Mouse (Mus musculus) left cerebral cortex, adult 8-10 months (tissue): ENCODE measurements around the gene Tmem50a. TPM values are rescaled to one million over a fixed set of nuclear protein-coding genes. Genes with fewer than 3 reads are reported as not detected.

ENCODE experiments used
- DNase-seq, 2 experiments: peaks; one replicate each; pipeline ENCODE4 v3.0.0; 2022; ENCODE audit warnings: low spot score in 2 of 2
- total RNA-seq, 4 experiments: library from RNA; stranded (reverse); gene quantifications; 2 replicates each; pipeline ENCODE4 v1.2.4; 2022

Gene Tmem50a
- total RNA-seq, 4 experiments from 2014 or later, result 119 to 138 (median 124) TPM

DNA sequence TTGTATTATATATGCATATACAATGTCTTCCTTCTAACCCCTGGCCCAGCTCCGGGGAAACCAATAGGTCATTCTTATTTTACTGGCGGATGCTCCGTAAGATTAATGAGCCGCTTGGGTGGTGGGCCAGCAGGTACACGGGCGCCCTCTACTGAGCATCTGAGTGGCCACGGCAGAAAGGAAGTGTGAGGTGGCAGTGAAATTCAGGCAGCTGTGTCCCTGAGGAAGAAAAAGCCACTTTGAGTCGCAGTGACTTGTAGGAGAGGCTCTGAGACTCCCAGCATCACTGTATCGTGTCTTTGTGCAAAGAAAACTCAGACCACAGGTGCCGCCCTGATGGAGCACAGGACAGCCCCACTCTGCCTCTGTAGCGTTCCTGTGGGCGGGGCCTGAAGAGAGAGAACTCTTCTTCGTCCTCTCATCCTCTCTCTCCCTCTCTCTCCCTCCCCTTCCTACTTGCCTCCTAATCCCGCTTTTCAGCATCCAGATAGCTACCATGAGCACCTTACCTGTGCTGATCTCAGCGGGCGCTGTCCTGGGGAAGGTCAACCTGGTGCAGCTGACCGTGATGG is 35.3 kb downstream of the Tmem50a start:
- DNase-seq, result peak in 1 of 2 experiments; percentile 27

DNA sequence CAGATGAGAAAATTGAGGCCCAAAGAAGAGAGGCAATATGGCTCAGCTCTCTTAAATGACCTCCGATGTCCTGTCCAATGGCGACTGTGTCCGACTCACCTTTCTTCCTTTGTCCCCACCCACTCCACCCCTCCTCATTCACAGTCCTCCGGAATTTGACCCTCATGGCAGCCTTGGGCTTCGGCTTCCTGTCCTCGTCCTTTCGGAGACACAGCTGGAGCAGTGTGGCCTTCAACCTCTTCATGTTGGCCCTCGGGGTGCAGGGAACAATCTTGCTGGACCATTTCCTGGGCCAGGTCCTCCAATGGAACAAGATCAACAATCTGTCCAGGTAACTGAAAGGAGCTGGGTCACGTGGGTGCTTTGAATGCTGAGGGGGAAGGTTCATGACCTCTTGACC is 38.7 kb downstream of the Tmem50a start:
- DNase-seq, result no peak

DNA sequence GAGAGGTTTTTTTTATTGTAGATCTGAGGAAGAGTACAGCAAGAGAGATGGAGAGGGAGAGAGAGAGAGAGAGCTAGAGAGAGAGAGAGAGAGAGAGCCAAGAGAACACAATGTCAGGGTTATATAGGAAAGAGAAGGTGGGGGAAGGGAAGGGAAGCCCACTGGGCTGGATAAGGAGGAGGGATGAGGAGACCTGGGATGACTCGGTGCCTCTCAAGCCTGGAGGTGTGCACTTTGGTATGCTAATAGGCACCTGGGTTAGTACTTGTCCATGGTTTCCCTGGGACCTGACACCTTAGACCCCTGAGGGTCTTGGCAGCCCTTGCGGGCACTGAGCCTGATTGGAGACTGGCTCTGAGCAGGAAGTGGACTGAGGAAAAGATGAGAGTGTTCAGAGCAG is 42.9 kb downstream of the Tmem50a start:
- DNase-seq, result no peak

DNA sequence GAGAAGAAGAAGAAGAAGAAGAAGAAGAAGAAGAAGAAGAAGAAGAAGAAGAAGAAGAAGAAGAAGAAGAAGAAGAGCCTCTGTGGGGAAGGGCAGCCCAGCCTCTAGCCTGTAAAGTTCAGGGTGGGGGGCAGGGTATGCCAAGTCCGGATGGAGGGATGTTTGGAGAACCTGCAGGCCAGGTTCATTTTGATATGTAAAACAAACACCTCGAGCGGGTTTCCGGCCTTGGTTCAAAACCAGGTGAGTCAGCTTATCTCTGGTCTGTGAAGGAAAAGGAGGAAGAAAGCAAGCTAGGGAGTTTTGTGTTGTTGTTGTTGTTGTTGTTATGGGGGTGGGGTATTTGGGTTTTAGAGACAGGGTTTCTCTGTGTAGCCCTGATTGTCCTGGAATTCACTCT is 43.3 kb downstream of the Tmem50a start:
- DNase-seq, result no peak

DNA sequence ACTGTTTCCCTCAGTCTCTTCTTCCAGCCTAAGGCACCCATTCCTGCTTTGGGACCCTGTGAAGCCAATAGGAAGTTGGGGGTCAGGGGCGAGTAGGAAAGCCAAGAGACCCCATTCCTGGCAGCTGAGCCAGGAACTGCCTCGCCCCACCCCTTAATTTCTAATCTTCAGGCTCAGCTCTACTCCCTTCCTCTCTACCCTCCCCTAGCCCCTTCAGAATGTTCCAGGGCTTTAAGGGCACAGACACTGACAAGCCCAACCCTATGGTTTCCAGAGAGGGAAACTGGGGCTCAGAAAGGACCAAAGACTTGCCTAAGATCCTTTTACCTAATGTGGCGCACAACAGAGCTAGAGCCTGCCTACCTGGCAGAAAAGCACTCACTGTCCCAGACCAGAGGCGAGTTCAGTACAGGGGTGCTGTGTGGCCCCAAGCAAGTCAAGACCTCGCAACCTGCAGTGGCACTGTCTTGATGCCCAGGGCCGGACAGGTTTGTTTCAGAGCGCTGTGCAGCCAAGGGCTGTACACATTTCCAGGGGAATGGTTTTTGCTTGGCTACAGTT is 44.9 kb downstream of the Tmem50a start:
- no peak for DNase-seq

DNA sequence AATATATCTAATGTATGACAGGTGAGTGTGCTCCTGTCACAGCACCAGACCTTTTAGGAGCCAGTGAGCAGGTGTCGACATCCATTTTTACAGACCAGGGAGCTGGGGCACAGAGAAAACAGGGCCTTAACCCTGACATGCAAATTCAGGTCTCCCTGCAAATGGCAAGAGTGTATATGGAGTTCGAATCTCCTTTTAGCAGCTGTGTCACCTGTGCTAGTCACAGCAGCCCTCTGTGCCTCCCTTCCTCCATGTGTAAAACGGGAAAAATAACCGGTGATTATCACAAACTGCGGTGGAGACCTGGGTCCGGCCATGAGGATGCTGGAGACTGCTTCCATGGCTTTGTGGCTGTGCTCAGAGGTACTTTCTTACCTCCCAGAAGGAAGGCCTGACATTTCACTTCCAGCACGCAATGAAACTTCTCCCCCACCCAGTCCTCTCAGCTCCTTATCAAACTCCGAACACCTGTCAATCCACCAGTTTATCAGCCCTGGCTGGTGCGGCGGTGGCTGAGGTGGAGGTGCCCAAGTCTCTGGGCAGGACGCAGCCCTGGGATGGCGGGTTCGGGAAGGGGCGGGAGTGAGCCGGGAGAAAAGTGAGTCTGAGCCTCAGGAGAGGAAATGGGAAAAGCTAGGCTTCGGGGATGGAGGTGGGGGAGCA is 45.6 kb downstream of the Tmem50a start:
- no peak for DNase-seq

DNA sequence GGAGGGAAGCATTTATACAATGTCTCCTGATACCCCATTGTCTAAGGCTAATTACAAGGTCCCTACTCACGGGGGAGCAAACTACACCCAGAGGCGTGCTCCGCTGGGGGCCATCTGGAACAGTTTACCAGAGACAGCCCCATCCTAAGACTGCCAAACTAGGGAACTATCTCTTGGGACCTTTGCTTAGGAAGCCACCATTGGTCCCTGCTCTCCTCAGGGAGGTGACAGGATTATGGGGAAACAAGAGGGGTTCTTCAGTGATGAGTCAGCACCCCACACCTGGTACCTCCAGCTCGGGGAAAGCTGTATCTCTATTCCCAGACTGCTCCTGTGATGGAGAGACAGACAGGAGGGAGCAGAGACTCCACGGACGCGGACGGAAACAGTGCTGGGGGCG is 46.3 kb downstream of the Tmem50a start:
- no peak for DNase-seq

DNA sequence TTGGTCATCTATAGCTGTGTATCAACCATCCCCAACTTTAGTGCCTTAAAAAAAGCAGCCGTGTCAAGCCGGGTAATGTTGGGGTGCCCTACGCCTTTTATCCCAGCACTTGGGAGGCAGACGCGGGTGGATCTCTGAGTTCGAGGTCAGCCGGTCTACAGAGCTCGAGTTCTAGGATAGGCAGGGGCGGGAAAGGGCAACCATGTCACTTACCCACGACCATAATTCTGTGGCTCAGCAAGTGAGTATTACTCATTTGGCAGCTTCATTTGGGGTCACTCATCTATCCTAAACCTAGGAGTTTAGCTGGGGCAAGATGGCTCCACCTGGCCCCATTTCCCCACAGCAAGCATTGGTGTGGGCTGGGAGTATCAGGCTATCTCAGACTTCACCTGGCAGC is 46.8 kb downstream of the Tmem50a start:
- DNase-seq, result no peak

DNA sequence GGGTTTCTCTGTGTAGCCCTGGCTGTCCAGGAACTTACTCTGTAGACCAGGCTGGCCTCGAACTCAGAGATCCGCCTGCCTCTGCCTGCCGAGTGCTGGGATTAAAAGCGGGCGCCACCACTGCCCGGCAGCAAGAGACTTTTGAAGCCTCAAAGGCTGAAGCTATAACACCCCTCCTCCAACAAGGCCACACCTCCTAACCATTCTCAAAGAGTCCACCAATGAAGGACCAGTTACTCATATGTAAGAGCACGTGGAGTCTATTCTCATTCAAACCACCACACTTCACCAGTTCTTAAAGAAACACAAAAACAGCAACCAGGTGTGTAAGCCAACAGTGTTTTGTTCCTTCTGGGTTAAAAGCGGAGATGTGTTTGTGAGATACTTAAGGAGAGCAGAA is 47.2 kb downstream of the Tmem50a start:
- DNase-seq, result no peak

DNA sequence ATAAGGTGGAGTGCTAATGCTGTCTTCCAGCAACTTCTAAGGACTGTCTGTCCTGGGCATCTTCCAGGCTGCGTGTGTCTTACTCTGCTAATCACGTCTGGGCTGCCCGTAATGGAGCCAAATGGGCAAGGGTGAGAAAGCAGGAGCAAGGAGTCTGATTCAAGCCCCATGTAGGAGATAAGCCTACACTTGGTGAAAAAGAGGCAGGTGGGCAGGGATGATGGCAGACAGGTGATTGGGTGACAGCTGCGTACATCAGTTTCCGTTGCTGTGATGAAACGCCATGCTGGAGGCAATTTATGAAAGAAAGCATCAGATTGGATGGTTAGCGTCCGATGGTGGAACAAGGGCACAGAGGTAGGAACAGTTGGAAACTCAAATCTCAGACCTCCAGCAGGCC is 47.6 kb downstream of the Tmem50a start:
- DNase-seq, result no peak

DNA sequence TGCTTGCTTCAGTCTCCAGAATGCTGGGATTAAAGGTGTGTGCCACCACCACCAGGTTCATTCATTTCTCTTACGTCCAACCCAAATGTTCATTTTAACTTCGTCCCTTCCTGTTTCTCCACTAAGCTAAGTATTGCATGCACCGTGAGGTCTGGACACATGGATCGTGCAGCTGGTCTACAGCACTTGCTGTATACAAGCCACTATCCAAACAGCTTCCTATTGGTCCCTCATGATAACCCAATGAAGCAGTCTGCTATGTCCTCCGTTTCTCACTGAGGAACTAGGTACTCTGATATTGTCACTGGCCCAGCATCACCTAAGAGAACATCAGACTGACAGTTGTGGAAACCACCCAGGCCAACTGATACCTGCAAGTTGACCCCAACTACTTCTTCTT is 49.0 kb downstream of the Tmem50a start:
- DNase-seq, result no peak

DNA sequence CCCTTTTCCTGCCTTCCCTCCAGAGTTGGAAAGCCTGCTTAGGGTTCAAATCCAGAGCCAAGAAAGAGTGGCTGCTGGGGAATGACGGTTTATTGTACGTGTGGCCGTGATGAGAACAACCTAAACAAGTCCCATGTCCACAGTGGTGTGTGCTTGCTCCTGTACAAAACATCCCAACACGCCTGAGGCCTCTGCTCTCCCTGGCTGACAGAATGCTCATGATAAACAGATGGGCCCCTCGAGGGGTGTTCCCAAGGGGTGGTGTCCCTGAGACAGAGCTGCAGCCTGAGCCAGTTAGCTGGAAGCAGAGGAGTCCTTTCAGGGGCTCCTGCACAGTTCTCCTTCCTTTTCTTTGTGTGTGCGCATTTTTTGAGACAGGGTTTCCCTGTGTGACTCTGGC is 49.5 kb downstream of the Tmem50a start:
- no peak for DNase-seq

DNA sequence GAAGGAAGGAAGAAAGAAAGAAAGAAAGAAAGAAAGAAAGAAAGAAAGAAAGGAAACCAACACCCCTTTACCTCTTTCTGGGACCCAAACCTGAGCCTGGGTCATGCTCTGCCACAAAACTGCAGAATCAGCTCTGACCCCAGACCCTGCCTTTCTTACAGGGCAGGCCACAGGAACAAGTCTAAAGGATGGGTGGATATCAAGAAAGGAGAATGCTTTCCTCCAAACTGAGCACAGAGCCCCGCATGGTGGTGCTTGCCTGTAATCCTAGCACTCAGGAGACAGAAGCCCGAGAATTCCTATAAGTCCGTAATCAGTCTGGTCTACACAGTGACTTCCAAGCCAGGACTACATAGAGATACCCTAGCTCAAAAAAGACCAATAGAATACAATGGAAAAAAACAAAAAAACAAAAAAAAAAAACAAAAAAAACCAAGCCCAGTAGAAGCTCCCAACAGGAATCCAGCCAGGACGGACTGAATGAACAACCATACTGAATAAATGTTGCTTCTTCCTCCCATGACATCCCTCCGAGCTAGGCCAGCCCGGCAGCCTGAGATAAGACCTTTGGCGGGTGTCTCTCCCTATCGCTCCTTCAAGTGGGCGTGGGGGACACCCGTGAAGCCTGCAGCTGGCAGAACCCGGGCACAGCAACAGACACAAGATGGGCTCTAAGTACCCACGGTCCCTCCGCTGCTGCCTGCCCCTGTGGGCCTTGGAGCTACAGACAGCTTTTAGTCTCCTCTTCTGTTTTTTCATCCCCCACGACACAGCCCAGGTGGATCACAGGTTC is 50.7 kb downstream of the Tmem50a start, which contains the start of gene Rhd:
Rhd (plus strand) TSS at position 600 of the 793 bp plus-strand sequence.
- no peak for DNase-seq

DNA sequence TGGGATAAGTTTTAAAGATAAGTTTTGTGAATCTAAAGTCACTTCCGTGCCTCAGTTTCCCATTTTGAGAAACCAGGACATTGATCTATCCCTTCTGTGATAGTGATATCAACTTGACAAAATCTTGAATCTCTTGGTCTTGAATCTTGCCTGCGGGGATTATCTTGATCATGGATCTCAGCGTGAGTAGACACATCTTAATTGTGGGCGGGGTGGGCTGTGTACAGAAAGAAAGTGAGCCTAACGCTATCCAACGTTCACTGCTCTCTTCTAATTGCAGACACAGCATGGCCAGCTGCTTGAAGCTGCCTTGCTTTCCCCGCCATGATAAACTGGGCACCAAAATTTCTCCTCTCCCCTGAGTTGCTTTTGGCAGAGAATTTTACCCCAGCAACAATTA is 51.8 kb downstream of the Tmem50a start:
- DNase-seq, result no peak

DNA sequence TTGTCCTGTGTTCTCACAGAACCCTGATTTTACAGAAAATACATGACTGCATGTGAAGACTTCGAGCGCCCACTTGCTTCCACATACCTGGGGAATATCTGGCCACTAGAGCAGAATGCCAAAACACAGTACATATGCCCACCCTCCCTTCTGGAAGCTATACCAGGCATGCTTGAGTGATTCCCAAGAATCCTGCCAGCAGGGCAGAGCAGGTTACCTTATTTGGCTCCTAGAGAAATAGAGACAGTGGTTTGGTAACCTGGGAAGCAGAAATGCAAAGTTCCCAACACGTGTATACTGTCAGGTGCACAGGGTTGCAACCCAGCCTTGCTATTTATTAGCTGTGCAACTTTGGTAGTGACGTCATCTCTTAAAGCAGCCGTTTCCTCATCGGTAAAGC is 52.9 kb downstream of the Tmem50a start:
- no peak for DNase-seq

DNA sequence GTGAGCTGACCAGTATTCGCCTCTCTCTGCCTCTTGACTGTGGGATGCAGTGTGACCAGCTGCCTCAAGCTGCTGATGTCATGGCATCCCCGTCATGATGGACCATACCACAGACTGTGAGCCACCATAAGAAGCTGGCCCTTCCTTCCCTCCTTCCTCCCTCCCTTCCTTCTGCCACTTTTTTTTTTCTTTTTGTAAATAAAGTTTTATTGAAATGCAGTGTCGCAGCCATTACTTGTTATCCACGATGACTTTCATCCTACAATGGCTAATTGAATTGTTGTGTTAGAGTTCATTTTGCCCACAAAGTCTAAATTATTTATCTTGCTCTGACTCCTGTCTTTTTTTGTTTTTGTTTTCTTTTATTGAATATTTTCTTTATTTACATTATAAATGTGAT is 56.3 kb downstream of the Tmem50a start:
- DNase-seq, result no peak

DNA sequence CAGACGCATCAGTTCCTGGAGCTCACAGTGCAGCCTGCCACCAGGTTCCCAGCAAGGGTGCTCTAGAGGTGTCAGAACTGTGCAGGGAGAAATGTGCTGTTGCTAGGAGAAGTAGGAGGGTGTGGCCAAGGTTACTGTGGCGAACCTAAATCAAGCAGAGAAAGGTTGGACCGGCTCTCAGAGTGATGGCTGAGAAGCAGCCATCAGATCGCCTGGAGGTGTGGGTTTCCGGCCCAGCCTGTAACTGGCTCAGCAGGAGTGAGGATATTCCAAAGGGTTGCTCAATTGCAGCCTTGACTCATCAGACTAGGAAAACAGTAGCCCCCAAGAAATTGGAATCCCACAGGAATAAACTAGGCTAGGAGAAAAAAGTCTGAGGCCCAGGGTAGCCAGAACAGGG is 58.3 kb downstream of the Tmem50a start:
- DNase-seq, result no peak

DNA sequence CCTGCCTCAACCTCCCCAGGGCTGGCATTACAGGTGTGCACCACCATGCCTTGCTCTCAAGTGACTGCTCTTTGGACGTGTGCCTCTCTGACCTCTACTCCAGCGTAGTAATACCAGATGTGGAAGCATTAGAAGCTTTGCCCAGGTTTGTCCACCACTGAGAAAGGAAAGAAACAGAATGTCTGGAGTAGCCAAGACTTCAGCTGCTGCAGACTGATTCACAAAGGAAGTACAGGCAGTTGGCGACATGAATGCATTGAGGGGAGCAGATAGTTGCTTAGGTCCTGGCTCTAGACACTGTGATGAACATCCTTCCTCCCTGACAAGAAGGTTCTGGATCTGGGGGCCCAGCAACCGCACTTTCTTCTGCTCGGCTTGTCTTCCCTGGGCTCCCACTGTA is 58.8 kb downstream of the Tmem50a start:
- DNase-seq, result no peak

DNA sequence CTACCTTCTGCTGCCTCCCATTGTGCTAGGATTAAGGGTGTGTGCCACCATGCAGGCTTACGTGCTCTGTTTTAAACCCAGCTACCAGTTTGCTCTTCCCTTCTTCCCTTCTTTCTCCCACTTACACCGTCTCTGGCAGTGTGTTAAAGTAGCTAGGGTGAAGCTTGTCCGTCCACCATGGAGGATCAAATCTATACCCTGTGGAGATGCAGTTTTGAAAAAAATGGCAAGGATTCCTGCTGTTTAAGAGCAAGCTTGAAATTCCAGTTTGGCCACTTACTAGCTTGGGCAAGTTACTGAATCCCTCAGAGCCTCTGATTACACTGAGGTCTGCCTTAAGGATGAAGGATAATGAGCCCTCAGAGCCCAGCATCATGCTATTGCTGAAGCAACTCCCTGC is 59.5 kb downstream of the Tmem50a start:
- DNase-seq, result no peak

DNA sequence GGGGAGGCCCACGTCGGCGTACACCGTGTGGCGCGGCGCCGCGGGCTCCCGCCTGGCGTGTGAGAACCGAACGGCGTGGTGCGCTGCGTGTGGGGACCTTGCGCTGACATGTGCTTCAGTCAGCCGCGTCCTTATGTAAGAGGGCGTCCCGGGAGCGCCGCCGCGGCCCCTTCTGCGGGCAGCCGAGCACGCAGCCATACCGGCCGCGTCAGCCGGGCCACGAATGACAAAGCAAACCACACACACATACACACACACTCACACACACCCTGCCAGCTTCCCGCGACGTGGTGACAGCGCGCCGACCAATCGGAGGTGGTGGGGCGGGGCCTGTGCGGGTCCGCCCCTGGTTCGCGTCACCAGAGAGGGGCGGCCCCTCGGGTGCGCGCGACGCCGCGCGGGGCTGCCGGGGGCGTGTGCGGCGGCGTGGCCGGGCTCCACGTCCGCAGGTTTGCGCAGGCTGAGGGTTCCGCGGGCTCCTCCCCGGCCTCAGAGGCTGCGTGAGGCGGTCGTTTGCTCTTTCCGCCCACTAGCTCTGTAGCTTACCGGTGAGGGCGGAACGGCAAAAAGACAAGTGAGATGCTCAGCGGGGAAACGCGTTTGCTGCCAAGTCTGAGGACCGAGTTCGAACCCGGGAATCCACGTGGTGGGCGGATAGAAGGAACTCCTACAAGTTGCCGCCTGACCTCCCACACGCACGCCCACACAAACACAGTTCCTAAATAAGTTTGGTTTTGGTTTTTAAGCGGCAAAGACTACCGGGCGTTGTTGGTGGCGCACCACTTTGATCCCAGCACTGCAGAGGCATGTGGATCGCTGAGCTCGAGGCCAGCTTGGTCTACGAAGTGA is 61.0 kb downstream of the Tmem50a start:
- DNase-seq, result peak; percentile 89 to 94

DNA sequence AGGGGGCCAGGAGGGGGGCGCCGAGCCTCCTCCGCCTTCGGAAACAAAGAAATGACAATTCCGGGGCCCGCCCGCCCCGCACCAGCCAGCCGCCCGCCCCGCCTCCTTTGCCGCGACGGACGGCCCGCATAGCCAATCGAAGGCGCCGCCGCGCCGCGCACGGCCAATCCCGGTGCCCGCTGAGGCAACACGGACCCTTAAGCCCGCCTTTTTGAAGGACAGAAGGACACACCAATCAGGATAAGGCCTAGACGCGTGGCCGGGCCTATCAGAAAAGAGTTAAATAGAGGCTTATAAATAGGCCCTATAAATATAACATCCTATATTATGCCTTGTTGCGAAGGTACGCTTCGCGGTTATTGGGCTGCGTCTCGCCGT is 61.6 kb downstream of the Tmem50a start, which contains the start of gene Maco1:
Maco1 (minus strand) TSS at position 87 of the 378 bp plus-strand sequence.
- DNase-seq, result peak; percentile 99 to 100
